Mouse (Mus musculus): ENCODE data around the gene Fgd5.

GRCm38 (mm10) chr6:92084932-92085331 is 106.3 kb downstream of the Fgd5 start:
- no peak for TF ChIP-seq CTCF (IDR thresholded peaks at IDR 0.05; ENCODE audit: control insufficient read depth, insufficient read depth, low read length)
- TF ChIP-seq POLR2A (IDR thresholded peaks at IDR 0.05; ENCODE audit: borderline replicate concordance, control insufficient read depth, low read depth, low read length) = no peak

All from bone marrow, adult 2 months (tissue).